ENCODE assay signal across 11 mouse cellular contexts in genomic region chr17:84596015-84596441, GRCm38 (mm10). TPM values are rescaled to one million over a fixed set of nuclear protein-coding genes. Genes with fewer than 3 reads are reported as not detected.
DNase-seq lines count a peak whose midpoint lies in the region; ATAC-seq and TF ChIP-seq lines count a peak whose summit lies in the region.
"Had no signal": no experiment of that assay in that cellular context is flagged by ENCODE, and none has a peak within 500 bp of the region (broad histone marks: within the 10 kb centered on the region; RNA-seq: fewer than 3 reads in every experiment).

No protein-coding gene starts in this region.

- no peak for TF ChIP-seq CTCF in lung, adult 2 months (IDR thresholded peaks at IDR 0.05; ENCODE audit: insufficient read depth, low read length)

- no peak overlapping the region for H3K4me3 ChIP-seq in embryonic facial prominence, embryonic 12.5 days
- H3K4me3 ChIP-seq in embryonic facial prominence, embryonic 10.5 days = no peak overlapping the region
- H3K4me3 ChIP-seq in lung, embryonic 16.5 days (ENCODE audit: low read length) = no peak overlapping the region
- no peak overlapping the region for H3K4me3 ChIP-seq in lung, adult 2 months (replicated peaks; ENCODE audit: extremely low read depth, low read depth, low read length)
- H3K4me3 ChIP-seq in limb, embryonic 10.5 days = no peak overlapping the region
- H3K4me3 ChIP-seq in stomach, embryonic 16.5 days (replicated peaks; ENCODE audit: low read length) = no peak overlapping the region

- H3K27me3 ChIP-seq in embryonic facial prominence, embryonic 12.5 days = no peaks in the 10 kb centered on the region
- H3K27me3 ChIP-seq in embryonic facial prominence, embryonic 10.5 days (replicated peaks; ENCODE audit: low read depth, poor library complexity, severe bottlenecking) = no peaks in the 10 kb centered on the region
- H3K27me3 ChIP-seq in lung, embryonic 16.5 days (ENCODE audit: control insufficient read depth, insufficient read depth, low read depth, low read length) = no peaks in the 10 kb centered on the region
- H3K27me3 ChIP-seq in limb, embryonic 10.5 days (ENCODE audit: low read depth, poor library complexity, severe bottlenecking) = no peaks in the 10 kb centered on the region
- no peaks in the 10 kb centered on the region for H3K27me3 ChIP-seq in stomach, embryonic 16.5 days (ENCODE audit: control insufficient read depth, insufficient read depth, low read length)

- H3K4me2 ChIP-seq in embryonic facial prominence, embryonic 12.5 days (replicated peaks) = no peak overlapping the region
- peak overlapping the region; percentile 20; the same call in 1 of the 2 replicates for H3K4me2 ChIP-seq in lung, embryonic 16.5 days (ENCODE audit: low read depth, low read length)
- peak overlapping the region; percentile 24; the same call in 1 of the 2 replicates for H3K4me2 ChIP-seq in stomach, embryonic 16.5 days (ENCODE audit: low read depth, low read length)

- no peak for ATAC-seq in embryonic facial prominence, embryonic 12.5 days (ENCODE audit: insufficient number of reproducible peaks, insufficient read depth, low FRiP score, low TSS enrichment)
- ATAC-seq in lung, embryonic 16.5 days (ENCODE audit: low read depth) = peak; percentile 94
- ATAC-seq in stomach, embryonic 16.5 days (ENCODE audit: insufficient read depth, low FRiP score) = no peak; the same call in 1 of the 2 replicates
- no peak for ATAC-seq in inflammation-experienced regulatory T-cells, adult 6 months

- H3K9ac ChIP-seq in embryonic facial prominence, embryonic 12.5 days = no peak overlapping the region
- H3K9ac ChIP-seq in lung, embryonic 16.5 days (ENCODE audit: low read length) = no peak overlapping the region
- no peak overlapping the region for H3K9ac ChIP-seq in stomach, embryonic 16.5 days (ENCODE audit: low read length)

- DNase-seq in embryonic facial prominence, embryonic 10.5 days (ENCODE audit: low spot score) = no peak
- DNase-seq in lung, adult 2 months = no peak
- peak; percentile 35 for DNase-seq in limb, embryonic 10.5 days (ENCODE audit: low spot score)
- no peak for DNase-seq in adrenal gland, adult 8-10 months
- DNase-seq: embryo, embryonic 11 days had no signal

- H3K27ac ChIP-seq in embryonic facial prominence, embryonic 12.5 days = peak overlapping the region; percentile 26; the same call in 1 of the 2 replicates
- H3K27ac ChIP-seq in embryonic facial prominence, embryonic 10.5 days (replicated peaks) = no peak overlapping the region; the same call in 1 of the 2 replicates
- H3K27ac ChIP-seq in lung, embryonic 16.5 days (ENCODE audit: low read length) = peak overlapping the region; percentile 55
- H3K27ac ChIP-seq in limb, embryonic 10.5 days = no peak overlapping the region
- no peak overlapping the region; the same call in 1 of the 2 replicates for H3K27ac ChIP-seq in stomach, embryonic 16.5 days (ENCODE audit: low read length)
- H3K27ac ChIP-seq: kidney, postnatal 0 days; macrophage had no signal

- no peak for TF ChIP-seq POLR2A in lung, adult 2 months (IDR thresholded peaks at IDR 0.05; ENCODE audit: borderline replicate concordance, extremely low read depth, low read depth, low read length)

- peaks cover 16% of the 10 kb centered on the region for H3K36me3 ChIP-seq in embryonic facial prominence, embryonic 12.5 days
- peaks cover 35% of the 10 kb centered on the region for H3K36me3 ChIP-seq in embryonic facial prominence, embryonic 10.5 days (replicated peaks)
- peaks cover 13% of the 10 kb centered on the region for H3K36me3 ChIP-seq in lung, embryonic 16.5 days (ENCODE audit: control insufficient read depth, insufficient read depth, low read length)
- peaks cover 23% of the 10 kb centered on the region for H3K36me3 ChIP-seq in limb, embryonic 10.5 days
- H3K36me3 ChIP-seq in stomach, embryonic 16.5 days (ENCODE audit: control insufficient read depth, insufficient read depth, low read length) = 0 out of 2 replicates have a peak, but pooled peaks cover 8% of the 10 kb centered on the region

- 47% methylated on average over 10 of the region's 10 CpGs for WGBS in embryonic facial prominence, embryonic 12.5 days
- 63% methylated on average over 10 of the region's 10 CpGs for WGBS in embryonic facial prominence, embryonic 10.5 days
- WGBS in lung, embryonic 16.5 days = 30% methylated on average over 10 of the region's 10 CpGs
- 33% methylated on average over 10 of the region's 10 CpGs for WGBS in lung, adult 2 months
- WGBS in limb, embryonic 10.5 days = 43% methylated on average over 10 of the region's 10 CpGs
- whole genome bisulfite sequencing in stomach, embryonic 16.5 days = 31% methylated on average over 10 of the region's 10 CpGs

- peaks cover 13% of the 10 kb centered on the region for H3K4me1 ChIP-seq in embryonic facial prominence, embryonic 12.5 days
- peaks cover 14% of the 10 kb centered on the region; the same call in 1 of the 2 replicates for H3K4me1 ChIP-seq in embryonic facial prominence, embryonic 10.5 days
- peaks cover 7% of the 10 kb centered on the region for H3K4me1 ChIP-seq in lung, embryonic 16.5 days (replicated peaks; ENCODE audit: control insufficient read depth, insufficient read depth, low read length)
- H3K4me1 ChIP-seq in lung, adult 2 months (ENCODE audit: control insufficient read depth, insufficient read depth, low read length) = no peaks in the 10 kb centered on the region
- peaks cover 23% of the 10 kb centered on the region for H3K4me1 ChIP-seq in limb, embryonic 10.5 days
- H3K4me1 ChIP-seq in stomach, embryonic 16.5 days (ENCODE audit: control insufficient read depth, insufficient read depth, low read length) = no peaks in the 10 kb centered on the region

- no peaks in the 10 kb centered on the region for H3K9me3 ChIP-seq in embryonic facial prominence, embryonic 12.5 days
- H3K9me3 ChIP-seq in embryonic facial prominence, embryonic 10.5 days = no peaks in the 10 kb centered on the region
- no peaks in the 10 kb centered on the region for H3K9me3 ChIP-seq in lung, embryonic 16.5 days (ENCODE audit: control insufficient read depth, low read length)
- no peaks in the 10 kb centered on the region for H3K9me3 ChIP-seq in limb, embryonic 10.5 days (replicated peaks)
- no peaks in the 10 kb centered on the region for H3K9me3 ChIP-seq in stomach, embryonic 16.5 days (replicated peaks; ENCODE audit: control insufficient read depth, low read length)

RNA-seq across cellular contexts. Expression of gene Dync2li1, which starts 30.3 kb away (rescaled TPM):
- polyA plus RNA-seq in embryonic facial prominence, embryonic 12.5 days (2016; fragmentation: Nextera tagmentation; extraction: Ambion mirVana) = 38.4 and 39.7 TPM in 2 replicates
- 29.4 and 34.6 TPM in 2 replicates for polyA plus RNA-seq in embryonic facial prominence, embryonic 10.5 days (2016; fragmentation: Nextera tagmentation; extraction: Ambion mirVana)
- 43.7 and 46.9 TPM in 2 replicates for polyA plus RNA-seq in lung, embryonic 16.5 days (2015; fragmentation: Nextera tagmentation; extraction: Ambion mirVana)
- 5.5 and 11.4 TPM in 2 replicates for polyA plus RNA-seq in lung, adult 2 months (2012; rRNA removed)
- polyA plus RNA-seq in limb, embryonic 10.5 days (2016; fragmentation: Nextera tagmentation; extraction: Ambion mirVana) = 25.5 and 33.4 TPM in 2 replicates
- polyA plus RNA-seq in stomach, embryonic 16.5 days (2015; fragmentation: Nextera tagmentation; extraction: Ambion mirVana) = 27.8 and 32.9 TPM in 2 replicates
- polyA plus RNA-seq in inflammation-experienced regulatory T-cells, adult 6 months (2017; shearing (Covaris generic)) = 1 to 10 TPM in 2 of 3 experiments, under 1 TPM in 1; 0.79 to 1.9 (median 1.6) TPM
- 10 to 100 TPM; 17.8 to 47.6 (median 29.7) TPM for total RNA-seq in adrenal gland, adult 8-10 months (2022)

Comparison
In these comparisons a context has a peak if more than half of its experiments do, and no peak if none do; other contexts are left out.
1. H3K27ac ChIP-seq: peak in embryonic facial prominence, embryonic 12.5 days (single experiment) and lung, embryonic 16.5 days (single experiment); none in embryonic facial prominence, embryonic 10.5 days (single experiment), limb, embryonic 10.5 days (single experiment) and stomach, embryonic 16.5 days (single experiment).